Mouse (Mus musculus) spleen, adult 2 months (tissue): ENCODE data around the gene Prss38.

Experiments
- CTCF ChIP-seq: fragments of 200-500 bp; IDR thresholded peaks from 2 replicates; pipeline ENCODE4 v1.5.1; 2011; ENCODE audit warnings: mild to moderate bottlenecking, inconsistent platforms; ENCODE audit not compliant: insufficient read depth, insufficient read length, insufficient replicate concordance; ENCODE audit errors: extremely low read depth
- POLR2A ChIP-seq: fragments of 200-500 bp; IDR thresholded peaks from 2 replicates; pipeline ENCODE4 v1.6.1; 2011; ENCODE audit warnings: low read depth, low read length, inconsistent platforms

DNA sequence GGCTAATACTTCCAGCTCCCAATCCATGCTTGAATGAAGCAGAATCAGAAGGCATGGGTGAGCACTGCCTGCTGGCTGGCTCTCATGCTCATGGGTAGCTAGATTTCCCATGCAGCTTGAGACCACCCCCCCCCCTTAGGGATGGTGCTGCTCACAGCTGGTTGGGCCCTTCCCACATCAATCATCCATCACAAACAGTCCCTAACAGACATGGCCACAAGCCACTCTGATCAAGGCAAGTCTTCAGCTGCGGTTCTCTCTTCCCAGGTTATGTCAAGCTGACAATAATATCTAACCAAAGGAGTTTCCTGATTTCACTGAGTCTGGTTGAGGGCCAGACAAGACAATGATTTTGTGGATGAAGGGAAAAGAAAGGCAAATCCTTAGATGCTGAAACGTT, 25.4 kb upstream of the Prss38 start:
- TF ChIP-seq CTCF = no peak
- TF ChIP-seq POLR2A = no peak
